In genomic region chr6:34910371-34911219, GRCm38 (mm10) we compare ENCODE assay signal across 8 mouse cellular contexts. TPM values are rescaled to one million over a fixed set of nuclear protein-coding genes. Genes with fewer than 3 reads are reported as not detected.
DNase-seq lines count a peak whose midpoint lies in the region; ATAC-seq lines count a peak whose summit lies in the region.

Gene Wdr91 (minus strand): TSS chr6:34910876.

- peak within 1 kb of the TSS; percentile 73 for H3K4me3 ChIP-seq in hindbrain, embryonic 13.5 days

- H3K4me1 ChIP-seq in hindbrain, embryonic 13.5 days (replicated peaks) = peaks cover 19% of the 10 kb centered on the region

- H3K27ac ChIP-seq in hindbrain, embryonic 13.5 days = peak within 1 kb of the TSS; percentile 90

- H3K9me3 ChIP-seq in hindbrain, embryonic 13.5 days = no peaks in the 10 kb centered on the region

- ATAC-seq in hindbrain, embryonic 13.5 days (ENCODE audit: low FRiP score) = peak; percentile 94

- peaks cover 28% of the 10 kb centered on the region for H3K36me3 ChIP-seq in hindbrain, embryonic 13.5 days

- peak; percentile 98 for DNase-seq in NIH3T3 (ENCODE audit: low read depth)
- DNase-seq in cerebellum, postnatal 10 days = peak; percentile 99
- DNase-seq in frontal cortex, postnatal 14 days (ENCODE audit: low spot score in 2 of 2) = peak; percentile 80 to 93
- DNase-seq in layer of hippocampus, postnatal 25 days (ENCODE audit: extremely low spot score in 1 of 2, low spot score in 1 of 2) = peak; percentile 89 to 92
- DNase-seq in lung, postnatal 25 days (ENCODE audit: low spot score) = peak; percentile 91
- DNase-seq in retina, embryonic 14.5 days (ENCODE audit: low spot score) = peak; percentile 98
- peak; percentile 99 for DNase-seq in thymus, postnatal 4 days

- WGBS in hindbrain, embryonic 13.5 days = under 1% methylated on average over 55 of the region's 64 CpGs

- H3K9ac ChIP-seq in hindbrain, embryonic 13.5 days = peak within 1 kb of the TSS; percentile 82

- H3K4me2 ChIP-seq in hindbrain, embryonic 13.5 days = peak within 1 kb of the TSS; percentile 72

- no peaks in the 10 kb centered on the region for H3K27me3 ChIP-seq in hindbrain, embryonic 13.5 days

RNA-seq across cellular contexts. Expression of gene Wdr91, which starts in this region (rescaled TPM):
- polyA plus RNA-seq in hindbrain, embryonic 13.5 days (2015; fragmentation: Nextera tagmentation; extraction: Ambion mirVana) = 12.5 and 14.5 TPM in 2 replicates
- 10 to 100 TPM; 38.7 to 41.3 TPM for total RNA-seq in layer of hippocampus, postnatal 25 days (2021)

Comparison
In these comparisons a context has a peak if more than half of its experiments do, and no peak if none do; other contexts are left out.
1. Peak in every context shown above with its lines: DNase-seq, ATAC-seq, H3K4me3 ChIP-seq and H3K27ac ChIP-seq.